ENCODE assay signal across 8 mouse cellular contexts in the genomic region with DNA sequence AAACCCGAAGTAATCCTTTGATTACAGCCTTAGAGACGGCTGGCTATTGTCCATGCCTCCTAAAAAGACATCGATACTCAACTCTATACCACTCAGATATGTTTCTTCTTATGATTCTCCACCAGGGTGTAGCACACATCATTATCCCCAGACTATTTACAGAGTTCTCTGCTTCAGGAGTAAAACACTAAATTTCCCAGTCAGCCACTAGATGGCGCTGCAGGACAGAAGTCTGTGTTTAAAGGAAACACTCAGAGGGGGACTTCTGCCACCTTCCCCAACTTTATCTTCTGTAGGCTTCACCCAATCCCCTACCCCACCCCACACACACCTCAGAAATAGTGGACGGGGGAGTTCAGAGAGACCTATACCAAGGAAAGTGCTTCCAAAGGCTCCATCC. TPM values are rescaled to one million over a fixed set of nuclear protein-coding genes. Genes with fewer than 3 reads are reported as not detected.
DNase-seq lines count a peak whose midpoint lies in the region; ATAC-seq and TF ChIP-seq lines count a peak whose summit lies in the region.

No protein-coding gene starts in this region.

- TF ChIP-seq POLR2A in limb, embryonic 14.5 days (IDR thresholded peaks at IDR 0.05; ENCODE audit: borderline replicate concordance, extremely low read depth, insufficient read depth, insufficient read length) = no peak
- no peak for TF ChIP-seq POLR2A in olfactory bulb, adult 2 months (IDR thresholded peaks at IDR 0.05; ENCODE audit: insufficient read depth, low read depth, low read length)
- TF ChIP-seq POLR2A in testis, adult 2 months (IDR thresholded peaks at IDR 0.05; ENCODE audit: control insufficient read depth, low read depth, low read length) = no peak

- H3K4me2 ChIP-seq in kidney, embryonic 14.5 days (replicated peaks; ENCODE audit: low read depth, low read length) = no peak overlapping the region
- H3K4me2 ChIP-seq in limb, embryonic 14.5 days (replicated peaks; ENCODE audit: low read depth, low read length, severe bottlenecking) = no peak overlapping the region

- no peak overlapping the region for H3K27ac ChIP-seq in kidney, embryonic 14.5 days (ENCODE audit: low read depth, low read length)
- no peak overlapping the region for H3K27ac ChIP-seq in limb, embryonic 14.5 days (replicated peaks; ENCODE audit: low read depth, low read length)
- no peak overlapping the region for H3K27ac ChIP-seq in olfactory bulb, adult 2 months (ENCODE audit: insufficient read depth, low read depth, low read length)
- no peak overlapping the region for H3K27ac ChIP-seq in testis, adult 2 months (ENCODE audit: control insufficient read depth, insufficient read depth, low read depth, low read length)

- no peaks in the 10 kb centered on the region for H3K9me3 ChIP-seq in kidney, embryonic 14.5 days (ENCODE audit: control insufficient read depth, low read length)
- no peaks in the 10 kb centered on the region for H3K9me3 ChIP-seq in limb, embryonic 14.5 days (ENCODE audit: control insufficient read depth, low read length)

- H3K36me3 ChIP-seq in kidney, embryonic 14.5 days (ENCODE audit: control insufficient read depth, insufficient read depth, low read length) = no peaks in the 10 kb centered on the region
- peaks cover 36% of the 10 kb centered on the region for H3K36me3 ChIP-seq in limb, embryonic 14.5 days (ENCODE audit: control insufficient read depth, insufficient read depth, low read length)
- H3K36me3 ChIP-seq in testis, adult 2 months (ENCODE audit: control insufficient read depth, insufficient read depth, low read length) = no peaks in the 10 kb centered on the region

- peaks cover 18% of the 10 kb centered on the region for H3K4me1 ChIP-seq in kidney, embryonic 14.5 days (ENCODE audit: control insufficient read depth, insufficient read depth, low read length)
- peaks cover 23% of the 10 kb centered on the region for H3K4me1 ChIP-seq in limb, embryonic 14.5 days (ENCODE audit: control insufficient read depth, insufficient read depth, low read length)
- H3K4me1 ChIP-seq in olfactory bulb, adult 2 months (ENCODE audit: control insufficient read depth, insufficient read depth, low read length) = peaks cover 11% of the 10 kb centered on the region
- H3K4me1 ChIP-seq in testis, adult 2 months (ENCODE audit: control insufficient read depth, insufficient read depth, low read length) = peaks cover 7% of the 10 kb centered on the region

- no peak overlapping the region for H3K9ac ChIP-seq in kidney, embryonic 14.5 days (ENCODE audit: low read depth, low read length)
- no peak overlapping the region for H3K9ac ChIP-seq in limb, embryonic 14.5 days (ENCODE audit: low read depth, low read length, severe bottlenecking)

- intact Hi-C loops in gastrocnemius, postnatal 36 days (cut with DNase I) = loop anchor here (2.0 kb wide), 2 partner anchors 165 to 203 kb away; no protein-coding TSS in a partner anchor

- peak; percentile 81 for DNase-seq in CD4-positive helper T cell, adult 2 months (ENCODE audit: low read depth, low spot score)
- peak; percentile 77 to 94 for DNase-seq in adrenal gland, adult (ENCODE audit: inconsistent age in 2 of 2, low spot score in 1 of 2)
- peak; percentile 90 for DNase-seq in embryo, embryonic 10 days (ENCODE audit: low spot score)
- DNase-seq in gastrocnemius, postnatal 36 days = peak; percentile 61 to 76
- DNase-seq in limb, embryonic 14.5 days (ENCODE audit: low spot score) = peak; percentile 96

- no peak overlapping the region for H3K4me3 ChIP-seq in kidney, embryonic 14.5 days (ENCODE audit: low read length)
- H3K4me3 ChIP-seq in limb, embryonic 14.5 days (replicated peaks; ENCODE audit: low read length) = no peak overlapping the region
- H3K4me3 ChIP-seq in olfactory bulb, adult 2 months (ENCODE audit: insufficient read depth, low read depth, low read length) = no peak overlapping the region
- H3K4me3 ChIP-seq in testis, adult 2 months (ENCODE audit: control insufficient read depth, low read depth, low read length) = no peak overlapping the region

- 0 out of 2 replicates have a peak, but pooled peaks have one; percentile 8 for TF ChIP-seq CTCF in olfactory bulb, adult 2 months (IDR thresholded peaks at IDR 0.05; ENCODE audit: insufficient read depth, low read depth, low read length)
- peak; percentile 31; the same call in 1 of the 2 replicates for TF ChIP-seq CTCF in testis, adult 2 months (IDR thresholded peaks at IDR 0.05; ENCODE audit: control insufficient read depth, insufficient read depth, insufficient replicate concordance, low read depth, low read length)

- 20% methylated on average over 5 of the region's 5 CpGs for WGBS in kidney, embryonic 14.5 days
- 20% methylated on average over 5 of the region's 5 CpGs for WGBS in limb, embryonic 14.5 days
- 13% methylated on average over 5 of the region's 5 CpGs for WGBS in olfactory bulb, adult 2 months

- ATAC-seq in kidney, embryonic 14.5 days (ENCODE audit: low FRiP score, low TSS enrichment) = peak; percentile 30; the same call in 1 of the 2 replicates
- peak; percentile 38; the same call in 1 of the 2 replicates for ATAC-seq in limb, embryonic 14.5 days (ENCODE audit: low FRiP score, low read depth)

- 0 out of 2 replicates have a peak, but pooled peaks cover 3% of the 10 kb centered on the region for H3K27me3 ChIP-seq in kidney, embryonic 14.5 days (ENCODE audit: control insufficient read depth, insufficient read depth, low read length)
- H3K27me3 ChIP-seq in limb, embryonic 14.5 days (ENCODE audit: control insufficient read depth, insufficient read depth, low read length) = 0 out of 2 replicates have a peak, but pooled peaks cover under 1% of the 10 kb centered on the region
- no peaks in the 10 kb centered on the region for H3K27me3 ChIP-seq in testis, adult 2 months (ENCODE audit: control insufficient read depth, insufficient read depth, low read length)

RNA-seq across cellular contexts. Expression of gene Nbl1, which starts 6.8 kb away (rescaled TPM):
- 10 to 100 TPM; 22.6 to 22.8 TPM for total RNA-seq in gastrocnemius, postnatal 36 days (2021)
- polyA plus RNA-seq in kidney, embryonic 14.5 days (2014; fragmentation: Nextera tagmentation; extraction: Ambion mirVana) = 15.5 and 22.3 TPM in 2 replicates
- polyA plus RNA-seq in limb, embryonic 14.5 days (2012; rRNA removed) = 149 and 171 TPM in 2 replicates
- 157 and 176 TPM in 2 replicates for polyA plus RNA-seq in limb, embryonic 14.5 days (2014; fragmentation: Nextera tagmentation; extraction: Ambion mirVana)
- not detected in 2 replicates for polyA plus RNA-seq in olfactory bulb, adult 2 months (2012; ENCODE audit: insufficient read depth, insufficient read length, low replicate concordance, missing spikeins)
- 5.4 and 10.1 TPM in 2 replicates for polyA plus RNA-seq in testis, adult 2 months (2012; rRNA removed)

RNA-seq across cellular contexts. Expression of gene Htr6, which starts 10.7 kb away (rescaled TPM):
- total RNA-seq in gastrocnemius, postnatal 36 days (2021) = not detected
- polyA plus RNA-seq in kidney, embryonic 14.5 days (2014; fragmentation: Nextera tagmentation; extraction: Ambion mirVana) = 0.10 and 0.12 TPM in 2 replicates
- 1.2 and 2.2 TPM in 2 replicates for polyA plus RNA-seq in limb, embryonic 14.5 days (2012; rRNA removed)
- polyA plus RNA-seq in limb, embryonic 14.5 days (2014; fragmentation: Nextera tagmentation; extraction: Ambion mirVana) = 0.22 and 0.35 TPM in 2 replicates
- polyA plus RNA-seq in olfactory bulb, adult 2 months (2012; ENCODE audit: insufficient read depth, insufficient read length, low replicate concordance, missing spikeins) = not detected in 2 replicates
- polyA plus RNA-seq in testis, adult 2 months (2012; rRNA removed) = 0.15 and 0.17 TPM in 2 replicates

RNA-seq across cellular contexts. Expression of gene Minos1, which starts 44.9 kb away (rescaled TPM):
- total RNA-seq in gastrocnemius, postnatal 36 days (2021) = 100 to 1,000 TPM; 353 to 374 TPM
- 509 and 677 TPM in 2 replicates for polyA plus RNA-seq in kidney, embryonic 14.5 days (2014; fragmentation: Nextera tagmentation; extraction: Ambion mirVana)
- polyA plus RNA-seq in limb, embryonic 14.5 days (2012; rRNA removed) = 122 and 178 TPM in 2 replicates
- 460 and 510 TPM in 2 replicates for polyA plus RNA-seq in limb, embryonic 14.5 days (2014; fragmentation: Nextera tagmentation; extraction: Ambion mirVana)
- polyA plus RNA-seq in olfactory bulb, adult 2 months (2012; ENCODE audit: insufficient read depth, insufficient read length, low replicate concordance, missing spikeins) = not detected in 2 replicates
- polyA plus RNA-seq in testis, adult 2 months (2012; rRNA removed) = 145 and 152 TPM in 2 replicates

Comparison
In these comparisons a context has a peak if more than half of its experiments do, and no peak if none do; other contexts are left out.
1. RNA of gene Minos1, which starts 44.9 kb away (polyA plus RNA-seq): 122 to 510 TPM in limb, embryonic 14.5 days, 509 to 677 TPM in kidney, embryonic 14.5 days and 145 to 152 TPM in testis, adult 2 months; not detected in olfactory bulb, adult 2 months; every median in the first group is over 100 times any median in the second.
2. Peak in every context shown above with its lines, with median percentiles within 50 percentile points of each other: DNase-seq.